Mouse (Mus musculus) frontal cortex, postnatal 25 days (tissue): ENCODE data around the gene Gm11938.
"Not testable (repeated sequence)": the region's sequence is repeated elsewhere in the genome, so short reads cannot be mapped to it uniquely, and the experiment has no call there.

Source experiments
- DNase-seq, 2 experiments: peaks; one replicate each; pipeline ENCODE4 v3.0.0; 2022; ENCODE audit warnings: low spot score in 2 of 2

Gene Gm11938

GRCm38 (mm10) chr11:99603208-99603607 is at the start of gene Gm11938:
Gm11938 (minus strand) TSS chr11:99603308.
- DNase-seq, result not testable (repeated sequence)

GRCm38 (mm10) chr11:99650136-99650535 is 47.0 kb upstream of the Gm11938 start, which contains the start of gene Gm11555:
Gm11555 (minus strand) TSS chr11:99650236.
- no peak for DNase-seq

GRCm38 (mm10) chr11:99646444-99646843 is 43.3 kb upstream of the Gm11938 start:
- DNase-seq, result no peak

- DNase-seq, result no peak
These were observed 41.2 kb upstream of the Gm11938 start for GRCm38 (mm10) chr11:99644351-99644750.

- DNase-seq, result not testable (repeated sequence)
These were observed 40.6 kb upstream of the Gm11938 start, which contains the start of gene Krtap4-7 for GRCm38 (mm10) chr11:99643635-99644139. Krtap4-7 (minus strand) TSS chr11:99644089.

- no peak for DNase-seq
These were observed 37.8 kb upstream of the Gm11938 start for GRCm38 (mm10) chr11:99640926-99641325.

- no peak for DNase-seq
These were observed 34.0 kb upstream of the Gm11938 start for GRCm38 (mm10) chr11:99637086-99637485.

- DNase-seq, result no peak
These were observed 31.6 kb upstream of the Gm11938 start, which contains the start of gene Krtap4-2 for GRCm38 (mm10) chr11:99634653-99635134. Krtap4-2 (minus strand) TSS chr11:99635084.

- DNase-seq, result no peak
These were observed 30.2 kb upstream of the Gm11938 start for GRCm38 (mm10) chr11:99633293-99633692.

GRCm38 (mm10) chr11:99630890-99631289 is 27.8 kb upstream of the Gm11938 start:
- DNase-seq, result no peak

- no peak for DNase-seq
These were observed 25.0 kb upstream of the Gm11938 start, which contains the start of gene Krtap4-1 for GRCm38 (mm10) chr11:99628138-99628537. Krtap4-1 (minus strand) TSS chr11:99628238.

- no peak for DNase-seq
These were observed 17.2 kb upstream of the Gm11938 start, which contains the start of gene Gm11562 for GRCm38 (mm10) chr11:99620335-99620734. Gm11562 (minus strand) TSS chr11:99620435.

GRCm38 (mm10) chr11:99614796-99615363 is 11.8 kb upstream of the Gm11938 start, which contains the start of gene Krtap2-4:
Krtap2-4 (minus strand) TSS chr11:99614846.
- DNase-seq, result no peak

GRCm38 (mm10) chr11:99610089-99610488 is 7.0 kb upstream of the Gm11938 start, which contains the start of gene Gm11937:
Gm11937 (minus strand) TSS chr11:99610189.
- DNase-seq, result not testable (repeated sequence)

- no peak for DNase-seq
These were observed 6.0 kb upstream of the Gm11938 start for GRCm38 (mm10) chr11:99609126-99609525.

- not testable (repeated sequence) for DNase-seq
These were observed 5.4 kb downstream of the Gm11938 start, which contains the start of gene Krtap9-3 for GRCm38 (mm10) chr11:99597742-99598141. Krtap9-3 (minus strand) TSS chr11:99598105.

GRCm38 (mm10) chr11:99590981-99591380 is 12.1 kb downstream of the Gm11938 start, which contains the start of gene Krtap1-3:
Krtap1-3 (minus strand) TSS chr11:99591339.
- no peak for DNase-seq

- DNase-seq, result no peak
These were observed 18.0 kb downstream of the Gm11938 start for GRCm38 (mm10) chr11:99585096-99585495.

GRCm38 (mm10) chr11:99583245-99583704 is 19.8 kb downstream of the Gm11938 start, which contains the start of gene Krtap1-4:
Krtap1-4 (minus strand) TSS chr11:99583654.
- no peak for DNase-seq

- no peak for DNase-seq
These were observed 21.5 kb downstream of the Gm11938 start for GRCm38 (mm10) chr11:99581564-99581963.

GRCm38 (mm10) chr11:99581051-99581450 is 22.1 kb downstream of the Gm11938 start:
- DNase-seq, result no peak

GRCm38 (mm10) chr11:99580636-99581035 is 22.5 kb downstream of the Gm11938 start, which contains the start of gene Krtap1-5:
Krtap1-5 (minus strand) TSS chr11:99581016.
- DNase-seq, result no peak
